ENCODE assay signal across 7 mouse cellular contexts in genomic region chr8:71602666-71603334, GRCm38 (mm10). TPM values are rescaled to one million over a fixed set of nuclear protein-coding genes. Genes with fewer than 3 reads are reported as not detected.
DNase-seq lines count a peak whose midpoint lies in the region; ATAC-seq and TF ChIP-seq lines count a peak whose summit lies in the region.

No protein-coding gene starts in this region.

- DNase-seq in ZHBTc4 (ENCODE audit: low read depth, low spot score): peak; percentile 93
- peak; percentile 99 for DNase-seq in heart, adult 11 months
- DNase-seq in lung, adult 18-20 months: peak; percentile 95 to 96
- DNase-seq in T-cell, adult 2 months (ENCODE audit: low spot score): no peak

- 2% methylated on average over 30 of the region's 32 CpGs for WGBS in intestine, postnatal 0 days
- WGBS in olfactory bulb, adult 2 months: 5% methylated on average over 32 of the region's 32 CpGs

- H3K36me3 ChIP-seq in intestine, postnatal 0 days (ENCODE audit: control insufficient read depth, insufficient read depth): no peaks in the 10 kb centered on the region

- peak overlapping the region; percentile 64 for H3K4me2 ChIP-seq in intestine, postnatal 0 days (replicated peaks; ENCODE audit: low read depth)

- no peak for TF ChIP-seq CTCF in cortical plate, adult 2 months (IDR thresholded peaks at IDR 0.05; ENCODE audit: extremely low read depth, insufficient read depth, low read length)
- no peak for TF ChIP-seq CTCF in intestine, postnatal 0 days (IDR thresholded peaks at IDR 0.05; ENCODE audit: low read depth)
- no peak for TF ChIP-seq CTCF in olfactory bulb, adult 2 months (IDR thresholded peaks at IDR 0.05; ENCODE audit: insufficient read depth, low read depth, low read length)

- peaks cover 13% of the 10 kb centered on the region; the same call in 1 of the 2 replicates for H3K27me3 ChIP-seq in intestine, postnatal 0 days (replicated peaks; ENCODE audit: control insufficient read depth, insufficient read depth, low read length)

- TF ChIP-seq POLR2A in cortical plate, adult 2 months (IDR thresholded peaks at IDR 0.05; ENCODE audit: extremely low read depth, insufficient read depth, low read length): no peak
- TF ChIP-seq POLR2A in olfactory bulb, adult 2 months (IDR thresholded peaks at IDR 0.05; ENCODE audit: insufficient read depth, low read depth, low read length): no peak

- no peaks in the 10 kb centered on the region for H3K4me1 ChIP-seq in cortical plate, adult 2 months (ENCODE audit: control insufficient read depth, insufficient read depth, low read length)
- 0 out of 2 replicates have a peak, but pooled peaks cover 6% of the 10 kb centered on the region for H3K4me1 ChIP-seq in intestine, postnatal 0 days (replicated peaks; ENCODE audit: control insufficient read depth, insufficient read depth, low read length)
- H3K4me1 ChIP-seq in olfactory bulb, adult 2 months (ENCODE audit: control insufficient read depth, insufficient read depth, low read length): peaks cover 16% of the 10 kb centered on the region

- peak overlapping the region; percentile 19; the same call in 1 of the 2 replicates for H3K4me3 ChIP-seq in cortical plate, adult 2 months (ENCODE audit: insufficient read depth, low read length)
- peak overlapping the region; percentile 29 for H3K4me3 ChIP-seq in intestine, postnatal 0 days (ENCODE audit: low read depth, low read length)
- H3K4me3 ChIP-seq in olfactory bulb, adult 2 months (ENCODE audit: insufficient read depth, low read depth, low read length): peak overlapping the region; percentile 26

- ATAC-seq in intestine, postnatal 0 days: peak; percentile 86

- no peaks in the 10 kb centered on the region for H3K9me3 ChIP-seq in intestine, postnatal 0 days (ENCODE audit: control insufficient read depth)

- H3K9ac ChIP-seq in intestine, postnatal 0 days (ENCODE audit: low read depth, low read length): no peak overlapping the region

- no peak overlapping the region for H3K27ac ChIP-seq in cortical plate, adult 2 months (ENCODE audit: insufficient read depth, low read length)
- H3K27ac ChIP-seq in intestine, postnatal 0 days (ENCODE audit: low read depth, low read length): no peak overlapping the region
- H3K27ac ChIP-seq in olfactory bulb, adult 2 months (ENCODE audit: insufficient read depth, low read depth, low read length): no peak overlapping the region

RNA-seq across cellular contexts. Expression of gene Fam129c, which starts 5.4 kb away (rescaled TPM):
- polyA plus RNA-seq in cortical plate, adult 2 months (2012; rRNA removed): 2.8 and 3.4 TPM in 2 replicates
- 0.47 and 0.77 TPM in 2 replicates for polyA plus RNA-seq in intestine, postnatal 0 days (2015; fragmentation: Nextera tagmentation; extraction: Ambion mirVana)
- polyA plus RNA-seq in olfactory bulb, adult 2 months (2012; ENCODE audit: insufficient read depth, insufficient read length, low replicate concordance, missing spikeins): not detected in 2 replicates

RNA-seq across cellular contexts. Expression of gene Colgalt1, which starts 8.0 kb away (rescaled TPM):
- 100 and 104 TPM in 2 replicates for polyA plus RNA-seq in cortical plate, adult 2 months (2012; rRNA removed)
- polyA plus RNA-seq in intestine, postnatal 0 days (2015; fragmentation: Nextera tagmentation; extraction: Ambion mirVana): 43.3 and 44.5 TPM in 2 replicates
- polyA plus RNA-seq in olfactory bulb, adult 2 months (2012; ENCODE audit: insufficient read depth, insufficient read length, low replicate concordance, missing spikeins): 143 TPM in 1 of 2 replicates, not detected in the other

RNA-seq across cellular contexts. Expression of gene Pgls, which starts 10.8 kb away (rescaled TPM):
- polyA plus RNA-seq in cortical plate, adult 2 months (2012; rRNA removed): 34.3 and 35.4 TPM in 2 replicates
- 152 and 154 TPM in 2 replicates for polyA plus RNA-seq in intestine, postnatal 0 days (2015; fragmentation: Nextera tagmentation; extraction: Ambion mirVana)
- not detected in 2 replicates for polyA plus RNA-seq in olfactory bulb, adult 2 months (2012; ENCODE audit: insufficient read depth, insufficient read length, low replicate concordance, missing spikeins)

RNA-seq across cellular contexts. Expression of gene Slc27a1, which starts 34.1 kb away (rescaled TPM):
- polyA plus RNA-seq in cortical plate, adult 2 months (2012; rRNA removed): 146 and 167 TPM in 2 replicates
- 14.5 and 14.9 TPM in 2 replicates for polyA plus RNA-seq in intestine, postnatal 0 days (2015; fragmentation: Nextera tagmentation; extraction: Ambion mirVana)
- not detected in 2 replicates for polyA plus RNA-seq in olfactory bulb, adult 2 months (2012; ENCODE audit: insufficient read depth, insufficient read length, low replicate concordance, missing spikeins)

RNA-seq across cellular contexts. Expression of gene Nxnl1, which starts 36.4 kb away (rescaled TPM):
- 0.04 and 0.08 TPM in 2 replicates for polyA plus RNA-seq in cortical plate, adult 2 months (2012; rRNA removed)
- not detected in 2 replicates for polyA plus RNA-seq in intestine, postnatal 0 days (2015; fragmentation: Nextera tagmentation; extraction: Ambion mirVana)
- not detected in 2 replicates for polyA plus RNA-seq in olfactory bulb, adult 2 months (2012; ENCODE audit: insufficient read depth, insufficient read length, low replicate concordance, missing spikeins)

Comparison
In these comparisons a context has a peak if more than half of its experiments do, and no peak if none do; other contexts are left out.
1. RNA of gene Pgls, which starts 10.8 kb away (polyA plus RNA-seq): 152 to 154 TPM in intestine, postnatal 0 days and 34.3 to 35.4 TPM in cortical plate, adult 2 months; not detected in olfactory bulb, adult 2 months; every median in the first group is over 10 times any median in the second.
2. Peak in every context shown above with its lines, with median percentiles within 50 percentile points of each other: H3K4me3 ChIP-seq.